Mouse (Mus musculus): ENCODE results near the gene Gm10553.
"Not testable (repeated sequence)": the region's sequence is repeated elsewhere in the genome, so short reads cannot be mapped to it uniquely, and the experiment has no call there.

- not testable (repeated sequence) for TF ChIP-seq GATA1 (IDR thresholded peaks at IDR 0.05; ENCODE audit: borderline replicate concordance, low read length); FLI1 (IDR thresholded peaks at IDR 0.05; ENCODE audit: low read length)
Observed at GRCm38 (mm10) chr1:85133671-85134070, 33.7 kb downstream of the Gm10553 start.
